Mouse (Mus musculus): ENCODE data around the gene Ovol2.

DNA sequence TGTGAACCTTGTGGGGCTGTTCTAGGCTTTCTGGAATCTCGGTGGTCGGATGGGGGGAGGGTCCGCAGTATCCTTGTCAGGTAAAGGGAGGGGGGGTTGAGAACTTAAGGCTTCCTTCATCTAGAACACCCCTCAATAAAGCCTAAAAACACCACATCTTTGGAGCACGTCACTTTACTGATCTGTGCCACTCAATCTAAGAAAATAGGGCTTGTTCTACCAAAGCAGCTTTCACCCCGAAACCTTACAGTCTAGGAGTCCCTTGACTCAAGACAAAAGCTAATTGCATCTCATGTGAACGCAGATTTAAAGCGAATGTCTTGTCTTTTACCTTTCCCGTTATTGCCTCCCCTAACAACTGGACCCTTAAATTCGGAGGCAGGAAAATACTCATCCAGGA, 540 bp upstream of the Ovol2 start:
- no peak for TF ChIP-seq CTCF (IDR thresholded peaks at IDR 0.05; ENCODE audit: low read depth)
- TF ChIP-seq EP300 (IDR thresholded peaks at IDR 0.05; ENCODE audit: low read depth): no peak

Data from liver, embryonic 14.5 days (tissue).